Mouse (Mus musculus) monocyte, adult 5-6 weeks (primary cell): ENCODE results near the gene Csnk2b. TPM values are rescaled to one million over a fixed set of nuclear protein-coding genes. Genes with fewer than 3 reads are reported as not detected.
A peak's percentile ranks its signal among the peaks of the same experiment; 100 is the strongest.

Experiments used
- ATAC-seq: fragments of 153-309, 156-312 bp; replicated peaks from 2 replicates; pipeline ENCODE4 v1.8.0; 2017; ENCODE audit warnings: mild to moderate bottlenecking; ENCODE audit not compliant: low TSS enrichment, insufficient number of reproducible peaks, severe bottlenecking, poor library complexity, low FRiP score
- total RNA-seq: library from RNA; stranded (forward); fragments of 200-1000, 200-491, 200-594 nt; gene quantifications from 3 replicates; pipeline ENCODE4 v1.2.3, GENCODE M21; 2017

Gene Csnk2b
- total RNA-seq = 188 to 293 TPM (median 226 TPM) in 3 replicates

GRCm38 (mm10) chr17:35121871-35122303, at the start of gene Csnk2b:
Gene Csnk2b (minus strand): TSS chr17:35122053.
- ATAC-seq = 0 out of 2 replicates have a peak, but pooled peaks have one; percentile 7

- no peak for ATAC-seq
These were observed 46.8 kb upstream of the Csnk2b start for GRCm38 (mm10) chr17:35168541-35169207.

DNA sequence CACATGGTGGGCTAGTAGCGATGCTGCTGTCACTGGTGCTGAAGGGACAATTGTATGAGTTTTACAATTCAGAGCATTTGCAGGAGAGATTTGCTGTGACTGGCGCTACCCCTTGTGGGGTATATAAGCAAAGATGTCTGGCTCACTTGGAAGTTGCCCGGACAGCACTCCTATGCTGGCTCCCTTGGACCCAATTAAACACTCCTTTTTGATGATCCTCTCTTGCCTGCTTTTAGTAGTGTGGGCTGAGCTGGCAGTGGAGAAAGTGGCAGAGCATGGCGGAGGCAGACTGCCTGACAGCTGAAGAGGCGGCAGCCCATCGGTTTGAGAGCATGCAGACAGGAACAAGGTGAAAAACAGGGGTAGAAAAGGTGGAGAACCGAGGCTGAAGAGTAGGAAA, 45.9 kb upstream of the Csnk2b start:
- no peak for ATAC-seq

GRCm38 (mm10) chr17:35166352-35167035, 44.6 kb upstream of the Csnk2b start:
- 0 out of 2 replicates have a peak, but pooled peaks have one; percentile 11 for ATAC-seq

- ATAC-seq = no peak
These were observed 43.8 kb upstream of the Csnk2b start for GRCm38 (mm10) chr17:35165451-35166155.

DNA sequence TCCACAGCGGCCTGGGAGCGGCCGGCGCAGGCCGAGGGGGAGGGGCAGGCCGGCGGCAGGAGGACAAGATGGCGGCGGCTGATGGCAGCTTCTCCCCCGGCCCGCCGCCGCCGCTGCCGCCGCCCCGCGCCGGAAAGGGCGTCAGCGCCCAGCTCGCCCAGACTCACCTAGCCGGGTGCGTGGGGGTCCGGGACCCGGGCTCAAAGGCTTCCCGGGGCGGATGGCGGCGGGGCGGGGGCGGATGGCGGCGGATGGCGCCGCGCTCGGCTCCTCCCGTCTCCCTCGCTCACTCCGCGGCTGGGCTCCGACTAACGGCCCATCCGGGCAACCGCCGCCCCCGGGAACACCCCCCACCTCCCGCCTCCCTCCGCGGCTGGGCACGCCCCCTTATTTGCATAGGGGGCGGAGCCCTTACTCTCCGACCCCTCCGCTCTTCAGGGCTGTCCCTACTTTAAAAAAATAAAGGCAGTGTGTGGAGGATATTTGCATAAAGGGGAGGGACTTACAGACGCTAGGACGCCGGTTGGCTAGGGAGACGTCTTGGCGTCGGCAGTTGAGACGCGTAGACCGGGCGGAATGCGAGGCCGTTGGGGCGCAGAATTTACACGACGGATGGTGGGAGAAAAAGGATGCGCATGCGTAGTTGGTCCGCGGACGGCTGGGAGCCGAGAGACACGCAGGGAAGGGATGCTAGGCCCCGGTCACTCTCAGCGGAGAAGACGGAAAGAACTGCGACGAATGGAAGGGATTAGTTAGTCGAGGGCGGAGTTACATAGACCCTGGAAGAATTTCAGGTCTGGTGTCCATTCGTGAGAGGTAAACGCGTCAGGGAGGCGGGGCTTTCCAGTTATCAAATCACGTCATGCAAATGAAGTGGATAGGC, 43.0 kb upstream of the Csnk2b start, which contains the start of gene Prrc2a:
Gene Prrc2a (minus strand): TSS at position 330 of the 883 bp plus-strand sequence.
- peak; percentile 85 for ATAC-seq

DNA sequence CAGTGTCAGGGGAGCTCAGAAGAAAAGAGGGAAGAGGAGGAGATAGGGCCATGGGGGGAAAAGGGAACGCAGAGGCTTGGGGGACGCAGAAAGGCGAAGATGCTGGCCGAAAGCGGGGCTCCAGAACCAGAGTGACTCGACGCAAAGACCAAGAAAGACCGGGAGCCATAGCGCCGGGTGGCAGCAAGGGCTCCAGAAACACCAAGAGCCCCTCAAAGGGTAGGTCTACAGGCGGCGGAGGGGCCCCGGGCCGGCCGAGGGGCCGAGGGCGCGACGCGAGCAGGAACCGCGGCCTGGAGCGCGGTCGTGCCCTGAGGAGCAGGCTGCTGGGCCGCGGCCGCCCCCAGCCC, 42.3 kb upstream of the Csnk2b start:
- no peak for ATAC-seq

- ATAC-seq = no peak
These were observed 41.7 kb upstream of the Csnk2b start for GRCm38 (mm10) chr17:35163326-35164081.

DNA sequence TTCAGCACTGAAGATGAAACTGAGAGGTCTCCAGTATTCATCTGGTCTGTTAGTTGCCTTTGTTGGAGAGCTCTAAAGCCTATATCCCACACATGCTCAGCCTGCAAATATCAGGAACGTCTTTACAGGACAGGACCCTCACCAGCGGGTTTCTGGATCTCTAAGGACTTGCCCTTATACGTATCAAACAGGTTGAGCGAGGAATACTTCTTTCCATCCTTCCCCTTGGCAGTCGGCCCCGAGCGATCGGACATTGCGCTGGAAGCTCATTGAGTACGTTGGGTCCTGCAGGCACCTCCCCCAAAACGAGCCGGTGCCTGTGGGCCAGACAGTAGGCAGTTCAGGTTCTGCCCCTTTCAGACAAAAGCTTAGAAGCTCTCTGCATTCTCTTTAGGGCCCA, 40.9 kb upstream of the Csnk2b start:
- ATAC-seq = no peak

- no peak for ATAC-seq
These were observed 40.3 kb upstream of the Csnk2b start for GRCm38 (mm10) chr17:35162121-35162520.

GRCm38 (mm10) chr17:35161421-35161820, 39.6 kb upstream of the Csnk2b start:
- ATAC-seq = no peak

- ATAC-seq = no peak
These were observed 37.8 kb upstream of the Csnk2b start for GRCm38 (mm10) chr17:35159638-35160037.

DNA sequence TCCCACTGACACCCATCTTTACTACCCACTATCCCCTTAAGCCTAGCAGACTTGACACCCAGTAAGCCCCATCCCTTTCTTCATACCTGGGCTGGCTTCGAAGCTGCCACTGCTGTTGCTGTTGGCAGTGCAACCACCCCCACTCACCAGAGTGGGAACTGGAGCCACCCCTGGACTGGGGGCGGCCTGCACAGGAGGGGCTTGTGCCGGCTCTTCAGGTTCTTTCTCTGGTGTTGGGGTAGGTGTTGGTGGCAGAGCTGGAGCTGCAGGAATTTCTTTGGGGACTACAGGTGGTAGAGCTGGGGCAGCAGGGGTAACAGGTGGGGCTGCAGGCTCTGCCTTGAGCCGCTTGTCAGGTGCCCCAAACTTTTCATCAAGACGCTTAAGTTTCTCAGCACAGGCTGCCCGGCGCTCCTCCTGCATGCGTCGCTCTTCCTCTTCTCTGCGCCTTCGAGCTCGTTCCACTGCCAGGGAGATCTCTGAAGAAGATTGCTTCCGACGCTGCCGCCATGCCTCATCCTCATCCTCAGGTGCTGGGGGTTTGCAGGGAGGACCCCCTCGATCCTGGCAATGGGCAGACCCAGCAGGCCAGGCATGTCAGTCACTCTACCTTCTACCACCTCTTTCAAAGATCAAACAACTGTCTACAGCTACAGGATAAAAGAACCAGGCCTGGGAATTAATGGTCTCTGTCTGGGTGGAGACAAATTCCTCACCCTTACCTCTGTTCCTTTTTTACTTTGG, 37.2 kb upstream of the Csnk2b start:
- no peak for ATAC-seq

DNA sequence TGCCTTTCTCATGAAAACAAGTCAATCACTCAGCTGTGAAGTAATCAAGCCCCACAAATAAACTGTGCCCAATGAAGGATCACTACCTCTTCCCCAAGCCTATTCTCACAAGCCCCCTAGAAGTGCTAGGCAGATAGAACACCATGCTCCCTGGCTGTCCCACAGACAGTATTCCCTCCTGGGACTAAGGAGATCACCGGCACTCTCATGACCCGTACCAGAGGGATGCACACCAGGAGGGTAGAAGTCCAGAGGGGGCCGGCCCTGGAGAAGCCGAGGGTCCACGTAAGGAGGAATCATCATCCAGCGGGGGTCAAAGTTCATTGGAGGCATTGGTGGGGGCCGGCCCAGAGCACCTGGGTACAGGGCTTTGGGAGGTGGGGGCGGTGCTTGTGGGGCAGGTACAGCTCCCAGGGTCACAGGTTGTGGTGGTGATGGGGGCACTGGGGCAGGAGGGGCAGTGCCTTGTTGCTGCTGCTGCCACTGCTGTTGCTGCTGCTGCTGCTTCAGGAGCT, 35.9 kb upstream of the Csnk2b start:
- ATAC-seq = no peak

DNA sequence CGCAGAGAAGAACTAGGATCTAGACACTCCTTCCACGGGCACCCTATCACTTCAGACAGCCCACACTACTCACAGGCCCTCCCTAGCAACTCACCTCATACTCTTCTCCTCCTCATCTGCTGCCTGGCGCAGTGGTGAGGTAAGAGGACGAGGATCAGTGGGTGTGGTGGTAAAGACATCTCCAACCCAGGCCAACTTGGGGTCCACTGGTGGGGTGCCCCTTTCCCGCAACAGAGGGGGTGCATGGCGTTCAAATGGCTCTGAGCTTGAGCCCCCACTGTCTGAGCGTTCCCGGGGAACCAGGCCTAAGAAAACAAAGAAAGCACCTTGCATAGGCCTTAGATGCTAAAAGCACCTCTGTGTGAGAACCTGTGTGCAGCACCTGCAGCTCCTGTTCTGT, 35.4 kb upstream of the Csnk2b start:
- no peak for ATAC-seq

DNA sequence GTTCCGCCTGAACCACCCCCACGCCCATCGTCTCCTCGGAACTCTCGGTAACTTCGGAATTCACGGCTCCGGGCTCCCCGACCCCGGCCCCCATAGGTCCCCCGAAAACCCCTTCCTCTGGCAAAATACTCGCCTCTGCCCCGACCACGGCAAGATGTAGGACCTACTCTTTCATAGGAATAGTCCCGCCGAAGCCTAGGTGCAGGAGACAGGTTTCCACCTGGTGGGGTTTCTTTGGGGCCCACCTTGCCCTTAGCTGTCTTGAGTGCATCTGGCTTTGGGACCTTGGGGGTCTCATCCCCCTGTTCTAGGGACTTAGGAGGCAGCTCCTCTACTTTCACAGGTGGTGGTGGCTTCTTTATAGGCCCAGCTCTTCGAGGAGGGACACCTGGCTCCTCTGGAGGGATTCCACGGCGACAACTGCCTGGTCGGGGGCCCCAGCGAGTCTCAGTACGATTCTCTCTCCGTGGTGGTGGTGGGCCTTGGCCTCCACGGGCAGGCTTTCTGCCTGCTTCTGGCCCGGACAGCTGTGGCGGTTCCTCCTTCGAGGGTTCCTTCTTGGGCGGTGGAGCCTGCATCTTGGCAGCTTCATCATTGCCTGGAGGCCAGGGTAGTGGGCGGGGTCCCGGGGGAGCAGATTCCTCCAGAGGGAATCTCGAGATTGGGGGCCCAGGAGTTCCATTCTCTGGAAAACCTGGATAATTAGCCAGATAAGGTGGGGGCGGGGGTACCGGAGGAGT, 34.8 kb upstream of the Csnk2b start:
- ATAC-seq = no peak

- no peak for ATAC-seq
These were observed 33.6 kb upstream of the Csnk2b start for GRCm38 (mm10) chr17:35155451-35155850.
